Mouse (Mus musculus) cerebellum, adult (tissue): ENCODE measurements around the gene Rbm19.

Source experiments
- ATAC-seq: cut with Nextera tagmentation; 2 replicates; pipeline ENCODE4 v1.9.2; 2017; ENCODE audit warnings: mild to moderate bottlenecking, moderate library complexity, mixed read lengths; ENCODE audit not compliant: insufficient number of reproducible peaks, low FRiP score, low TSS enrichment

Gene Rbm19

DNA sequence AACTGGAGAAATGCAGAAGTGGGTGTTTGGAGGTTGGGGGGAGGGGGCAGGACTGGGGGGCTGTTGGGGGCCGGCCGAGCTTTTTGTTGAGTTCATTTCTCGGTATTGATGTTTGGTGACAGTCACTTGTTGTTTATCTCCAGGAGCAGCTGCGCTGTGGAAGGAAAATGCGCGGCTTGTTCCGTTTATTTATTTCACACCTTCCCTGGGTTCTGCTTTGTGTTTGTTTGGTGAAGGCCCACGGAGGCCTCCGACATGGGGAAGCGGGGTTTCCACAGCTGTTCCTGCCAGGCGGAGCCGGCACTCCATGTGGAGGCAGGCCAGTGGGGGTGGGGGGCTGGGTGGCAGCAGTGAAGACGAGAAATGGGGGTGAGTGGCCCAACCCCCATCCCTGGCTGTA is 78.7 kb downstream of the Rbm19 start:
- no peak for ATAC-seq

DNA sequence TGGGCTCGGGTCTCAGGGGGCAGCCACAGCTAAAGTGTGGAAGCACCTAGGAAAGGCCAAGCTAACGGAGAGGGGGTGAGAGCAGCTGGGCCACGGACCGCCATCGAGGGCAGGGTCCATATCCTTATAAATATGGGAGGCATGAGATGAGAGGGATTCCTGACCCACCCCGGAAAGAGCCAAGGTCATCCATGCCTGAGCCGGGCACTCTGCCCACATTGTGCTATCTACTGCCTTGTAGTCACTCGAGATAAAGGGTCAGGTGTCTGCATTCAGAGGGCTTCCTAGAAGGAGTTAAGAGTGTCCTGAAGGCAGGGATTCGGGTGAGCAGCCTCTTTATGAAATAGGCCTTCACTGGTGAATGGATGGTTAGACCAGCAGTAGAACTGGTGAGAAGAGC is 80.6 kb downstream of the Rbm19 start:
- no peak for ATAC-seq

DNA sequence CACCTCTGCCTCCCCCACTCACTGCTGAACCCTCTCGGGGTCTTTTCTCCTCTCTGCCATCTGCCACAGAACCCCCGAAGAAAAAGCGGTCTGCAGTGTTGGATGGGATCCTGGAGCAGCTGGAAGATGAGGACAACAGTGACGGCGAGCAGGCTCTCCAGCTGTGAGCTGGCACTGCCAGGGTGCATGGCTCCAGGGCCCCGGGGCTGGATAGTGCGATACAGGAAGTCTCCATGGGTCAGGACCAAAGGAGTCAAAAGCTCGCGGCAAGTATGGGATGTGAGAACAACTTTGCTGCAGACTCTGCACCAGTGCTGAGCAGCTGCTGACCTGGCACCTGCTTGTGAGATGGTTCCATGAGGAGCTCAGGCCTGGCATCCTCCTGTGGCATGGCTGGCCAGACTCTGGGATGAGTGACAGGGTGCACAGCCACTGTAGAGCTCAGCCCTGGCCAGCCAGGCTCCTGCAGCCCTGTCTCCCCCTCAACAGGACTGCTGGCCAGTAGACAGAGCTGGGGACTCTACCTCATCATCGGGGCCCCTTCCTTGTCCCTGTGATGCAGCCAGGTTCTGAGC is 81.6 kb downstream of the Rbm19 start:
- no peak for ATAC-seq

DNA sequence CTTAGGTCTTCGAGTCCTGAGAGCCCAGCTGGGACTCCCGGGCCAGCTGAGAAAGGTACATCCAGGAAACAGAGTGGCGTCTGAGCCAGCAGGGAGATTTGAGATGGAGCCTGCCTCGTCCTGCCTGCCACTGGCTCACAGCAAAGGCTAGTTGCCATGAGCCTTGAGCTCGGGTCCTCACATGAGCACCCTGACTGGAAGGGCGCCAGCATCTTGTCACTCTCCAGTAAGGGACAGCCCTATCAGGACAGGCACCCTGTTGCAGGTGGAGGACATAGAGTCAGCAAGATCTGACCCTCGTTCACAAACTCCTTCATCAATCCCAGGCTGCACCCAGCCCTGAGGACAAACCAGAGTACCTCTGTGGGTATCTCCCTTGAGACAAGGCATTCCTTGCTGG is 83.6 kb downstream of the Rbm19 start:
- ATAC-seq = no peak

DNA sequence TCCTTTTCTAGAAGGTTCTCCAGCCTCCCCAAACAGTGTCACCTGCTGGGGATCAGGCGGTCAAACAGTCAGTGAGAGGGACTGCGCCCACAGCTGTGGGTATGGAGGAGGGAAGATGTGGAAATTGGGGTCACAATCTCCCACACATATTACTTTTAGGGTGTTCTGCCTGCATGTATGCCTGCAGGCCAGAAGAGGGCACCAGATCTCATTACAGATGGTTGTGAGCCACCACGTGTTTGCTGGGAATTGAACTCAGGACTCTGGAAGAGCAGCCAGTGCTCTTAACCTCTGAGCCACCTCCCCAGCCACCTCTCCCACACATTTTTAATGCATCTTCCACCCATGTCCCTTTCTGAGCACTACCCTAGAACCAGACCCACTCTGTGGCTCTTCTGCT is 88.1 kb downstream of the Rbm19 start:
- ATAC-seq = no peak

DNA sequence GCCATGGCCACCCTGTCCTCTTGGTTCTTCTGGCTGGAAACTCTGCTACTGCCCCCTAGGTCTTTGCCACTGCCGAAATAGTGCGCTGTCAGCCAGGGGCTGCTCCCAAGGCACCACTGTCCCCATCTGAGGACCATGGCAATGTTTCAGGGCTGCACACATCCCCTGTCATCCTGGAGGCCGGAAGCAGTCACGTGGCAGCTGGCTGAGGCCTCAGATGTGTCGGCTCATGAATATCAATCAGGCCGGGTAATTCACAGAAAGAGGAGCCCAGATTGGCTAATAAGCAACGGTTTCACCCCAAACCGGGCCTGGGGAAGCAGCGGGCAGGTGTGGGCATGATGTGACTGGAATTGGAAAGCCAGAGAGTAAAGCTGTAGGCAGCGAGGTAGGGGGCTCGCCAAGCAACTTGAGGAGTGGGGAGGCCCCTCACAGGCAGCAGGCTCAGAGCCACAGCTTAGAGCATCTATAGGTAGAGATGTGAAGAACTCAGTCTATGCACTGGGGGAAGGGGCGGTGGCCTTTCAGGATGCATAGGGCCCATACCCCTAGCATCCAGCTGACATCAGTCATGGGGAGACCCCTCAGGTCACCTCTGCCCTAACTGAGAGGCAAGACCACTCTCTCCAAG is 90.2 kb downstream of the Rbm19 start:
- ATAC-seq = no peak

DNA sequence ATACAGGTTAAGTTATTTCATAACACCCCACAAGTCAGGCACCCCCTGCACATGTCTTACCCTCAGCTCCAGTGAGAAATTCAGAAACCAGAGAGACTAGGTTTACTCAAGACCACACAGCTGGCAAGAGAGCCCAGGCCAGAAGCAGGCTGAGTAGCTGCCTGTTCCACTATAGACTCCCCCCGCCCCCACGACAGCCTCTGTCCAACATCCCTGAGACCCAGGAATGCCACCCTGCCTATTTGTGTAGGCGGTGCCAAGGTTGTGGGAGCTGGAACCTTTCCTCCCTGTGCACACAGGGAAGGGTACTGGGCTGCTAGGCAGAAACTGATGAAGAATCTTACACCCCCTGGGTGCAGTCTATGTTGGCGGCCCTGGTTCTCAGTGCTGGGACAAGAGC is 91.2 kb downstream of the Rbm19 start:
- ATAC-seq = no peak

DNA sequence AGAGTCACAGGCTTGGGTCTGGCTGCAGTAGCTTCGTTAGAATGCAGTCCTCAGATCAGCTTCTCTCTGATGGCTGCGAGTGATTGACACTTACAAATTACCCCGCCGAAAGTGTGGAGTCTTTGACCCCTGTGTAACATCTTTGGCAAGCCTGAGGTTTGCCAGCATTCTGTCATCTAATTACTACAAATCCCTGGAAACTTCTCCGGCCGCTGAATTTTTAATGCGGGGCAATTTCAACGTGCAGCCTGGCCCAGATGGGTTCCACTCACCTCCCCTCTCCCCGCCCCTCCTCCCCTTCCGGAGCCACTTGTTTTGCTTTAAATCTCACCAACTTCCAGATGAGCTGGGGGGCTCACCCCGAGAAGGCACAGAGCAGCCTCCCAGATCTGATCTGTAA is 94.4 kb downstream of the Rbm19 start:
- no peak for ATAC-seq

DNA sequence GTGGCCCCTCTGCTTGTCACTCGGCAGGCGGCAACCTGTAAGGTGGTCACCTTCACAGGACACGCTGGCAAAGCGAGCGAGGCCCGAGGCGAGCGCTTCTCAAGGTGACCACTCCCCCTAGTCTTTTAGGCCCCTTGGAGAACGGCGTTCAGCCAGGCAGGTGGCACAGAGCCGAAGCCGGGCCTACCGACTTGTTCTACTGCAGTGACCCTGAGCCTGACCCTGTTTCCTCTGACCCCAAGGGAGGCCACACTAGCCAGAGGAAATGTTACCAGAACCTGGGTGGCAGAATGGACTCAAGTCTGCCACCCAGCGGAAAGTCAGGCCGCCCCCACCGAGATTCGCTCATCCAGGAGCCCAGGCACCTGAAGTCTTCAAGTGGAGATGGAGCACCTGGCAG is 94.9 kb downstream of the Rbm19 start:
- no peak for ATAC-seq

DNA sequence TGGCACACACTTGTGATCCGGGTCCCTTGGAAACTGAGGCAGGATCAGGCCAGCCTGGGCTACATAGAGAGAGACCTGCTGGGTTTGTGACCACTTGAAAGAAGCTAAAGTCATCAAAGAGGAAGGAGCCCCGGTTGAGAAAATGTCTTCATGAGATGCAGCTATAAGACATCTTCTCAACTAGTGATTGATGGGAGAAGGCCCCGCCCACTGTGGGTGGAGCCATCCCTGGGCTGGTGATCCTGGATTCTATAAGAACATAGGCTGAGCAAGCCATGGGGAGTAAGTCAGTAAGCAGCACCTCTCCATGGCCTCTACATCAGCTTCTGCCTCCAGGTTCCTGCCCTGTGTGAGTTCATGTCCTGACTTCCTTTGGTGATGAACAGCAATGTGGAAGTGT is 98.2 kb downstream of the Rbm19 start:
- no peak for ATAC-seq

DNA sequence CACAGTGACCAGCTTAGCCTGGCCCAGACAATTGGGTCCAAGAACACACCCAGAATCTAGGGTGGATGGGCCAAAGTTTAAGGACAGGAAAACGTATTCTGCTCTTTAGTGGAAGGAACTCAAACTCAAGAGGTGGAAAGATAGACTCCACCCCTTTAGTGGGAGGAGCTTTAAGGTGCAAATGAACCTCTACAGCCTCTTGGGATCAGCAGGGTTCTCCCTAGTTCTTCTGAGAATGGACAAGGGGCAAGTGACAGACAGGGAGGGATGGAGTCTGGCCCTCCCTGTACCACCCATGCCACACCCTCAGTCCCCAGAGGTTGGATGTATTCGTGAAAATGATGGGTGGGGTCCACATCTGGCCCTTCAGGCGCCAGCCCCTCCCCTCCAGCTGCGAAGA is 105.0 kb downstream of the Rbm19 start:
- no peak for ATAC-seq

DNA sequence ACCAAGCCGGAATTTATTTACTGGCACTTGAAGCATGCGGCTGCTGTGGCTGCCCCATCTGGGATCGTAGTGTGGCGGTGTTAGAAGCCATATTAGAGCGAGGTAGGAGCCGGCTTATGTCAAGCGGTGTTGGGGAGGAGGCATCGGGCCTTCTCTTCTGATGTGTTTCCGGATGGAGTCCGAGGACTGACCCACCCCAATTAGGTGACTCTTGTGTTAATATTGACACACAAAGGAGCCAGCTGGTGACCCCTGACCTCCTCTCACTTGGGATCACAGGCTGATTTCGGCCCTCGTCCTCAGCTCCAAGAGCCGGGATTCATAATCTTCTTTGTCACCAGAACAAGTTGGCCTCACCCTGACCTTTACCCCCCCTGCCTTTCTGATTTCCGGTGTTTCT is 109.1 kb downstream of the Rbm19 start:
- ATAC-seq = no peak

DNA sequence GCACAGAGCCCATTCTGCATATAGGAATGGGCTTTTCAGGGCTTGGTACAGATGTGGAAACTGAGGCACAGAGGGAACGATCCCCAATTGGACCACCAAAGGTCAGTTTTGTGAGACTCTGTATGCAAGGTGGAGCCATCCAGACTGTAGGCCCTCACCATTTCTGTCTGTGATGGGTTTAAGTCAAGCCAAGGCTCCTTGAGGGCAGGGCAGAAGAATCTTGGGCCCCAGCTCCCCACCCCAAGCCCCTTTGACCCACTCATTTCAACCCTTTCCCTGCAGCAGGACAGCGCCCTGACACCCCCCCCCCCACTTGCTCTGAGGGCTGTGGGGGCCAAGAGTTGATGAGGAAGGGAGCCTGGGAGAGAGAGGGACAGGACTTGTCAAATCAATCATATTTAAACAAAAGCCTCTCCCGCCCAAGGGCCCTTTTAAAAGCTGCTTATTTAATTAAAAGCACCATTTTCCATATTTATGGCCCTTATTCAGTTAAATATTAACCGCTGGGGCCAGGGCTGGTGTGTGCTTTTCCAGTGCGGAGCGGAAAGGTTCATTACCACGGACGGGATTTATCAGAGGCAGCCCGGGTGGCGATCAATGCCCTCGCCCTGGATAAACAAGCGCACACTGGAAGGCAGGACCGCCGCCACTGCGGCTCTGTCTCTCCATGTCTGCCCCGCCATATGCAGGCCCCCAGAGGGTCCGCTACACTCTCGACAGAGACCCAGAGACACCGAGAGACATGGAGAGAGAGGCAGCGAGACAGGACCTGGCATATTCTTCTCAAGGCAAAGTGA is 112.5 kb downstream of the Rbm19 start:
- no peak for ATAC-seq

DNA sequence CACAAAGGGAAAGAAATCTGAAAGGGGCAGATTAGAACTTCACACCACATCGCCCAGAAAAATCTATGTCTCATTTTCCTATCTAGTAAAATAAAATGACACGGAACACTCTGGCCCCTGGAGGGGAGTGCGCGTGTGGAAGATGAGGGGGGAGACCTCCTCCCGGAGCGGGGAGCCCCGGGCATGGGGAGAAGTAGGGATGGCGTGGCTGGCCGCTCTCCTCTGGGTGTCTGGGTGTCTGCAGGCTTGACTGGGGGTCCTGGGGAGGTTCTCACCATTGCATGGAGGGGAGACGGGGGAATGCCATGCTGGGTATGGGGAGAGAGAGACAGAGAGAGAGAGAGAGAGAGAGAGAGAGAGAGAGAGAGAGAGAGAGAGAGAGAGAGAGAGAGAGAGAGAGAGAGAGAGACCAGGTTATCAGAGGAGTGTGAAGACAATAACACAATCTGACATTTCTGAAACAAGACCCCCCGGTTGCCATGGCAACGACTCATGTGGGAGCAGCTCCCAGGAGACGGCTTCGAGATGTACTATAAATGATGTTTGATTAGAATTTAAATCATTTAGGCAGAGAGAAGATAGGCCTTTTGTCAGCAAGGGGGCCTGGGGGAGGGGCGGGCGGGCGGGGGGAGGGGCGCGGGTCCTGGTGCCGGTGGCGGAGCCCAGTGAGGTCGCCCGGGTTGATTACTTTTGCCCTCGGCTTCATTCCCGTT is 115.3 kb downstream of the Rbm19 start:
- no peak for ATAC-seq

DNA sequence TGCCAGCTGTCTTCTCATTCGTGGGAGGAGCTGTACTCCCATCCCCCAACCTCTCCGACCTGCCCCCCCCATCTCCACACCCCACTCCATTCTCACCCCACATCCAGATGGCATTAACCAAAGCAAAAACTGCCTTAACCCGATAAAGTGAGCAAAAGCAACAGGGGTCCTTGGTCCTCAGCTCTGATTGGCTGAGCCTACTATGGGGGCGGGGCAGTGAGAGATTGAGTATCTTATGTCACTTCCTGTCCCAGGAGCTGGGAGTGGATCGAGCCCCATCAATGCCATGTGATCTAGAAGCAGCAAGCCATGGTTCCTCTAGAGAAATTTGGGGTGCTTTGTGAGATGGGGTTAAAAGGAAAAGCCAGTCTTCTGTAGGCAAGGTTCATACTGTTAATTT is 118.9 kb downstream of the Rbm19 start:
- no peak for ATAC-seq

DNA sequence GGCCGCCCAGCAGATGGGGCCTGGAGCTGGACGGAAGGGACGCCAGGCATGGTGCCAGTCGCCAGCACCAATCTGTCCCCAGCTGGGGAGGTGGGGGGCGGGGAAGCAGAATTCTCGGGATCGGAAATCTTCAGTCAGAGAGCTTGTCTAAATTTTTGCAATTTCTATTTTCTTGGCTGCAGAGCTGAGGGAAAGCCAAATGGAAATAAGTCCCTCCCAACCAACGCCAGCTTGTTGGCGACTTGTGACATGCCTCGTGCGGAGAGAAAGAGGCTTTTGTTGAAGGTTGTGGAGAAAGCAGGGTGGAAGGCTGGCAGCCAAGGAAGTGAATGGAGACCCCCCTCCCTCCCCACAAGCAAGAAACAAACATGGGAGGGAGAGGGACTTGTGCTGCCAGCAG is 119.3 kb downstream of the Rbm19 start:
- ATAC-seq = no peak

DNA sequence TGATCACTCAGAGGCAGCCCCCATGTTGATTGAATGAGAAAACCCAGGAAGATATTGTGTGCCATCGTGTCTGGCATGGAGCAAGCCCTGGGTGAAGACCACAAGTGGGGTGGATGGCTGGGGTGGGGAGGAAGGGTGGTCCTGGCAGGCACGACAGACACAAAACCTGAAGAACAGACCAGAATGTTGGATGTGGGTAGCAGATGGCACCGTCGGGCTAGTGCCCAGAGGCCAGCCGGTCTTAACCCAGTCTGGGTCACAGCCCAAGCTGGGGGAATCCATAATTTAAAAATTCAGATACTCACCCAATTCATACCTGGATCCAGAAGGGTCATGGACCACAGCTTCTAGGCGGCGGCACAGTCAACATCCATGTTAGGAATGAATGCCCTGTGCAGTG is 123.8 kb downstream of the Rbm19 start:
- no peak for ATAC-seq

DNA sequence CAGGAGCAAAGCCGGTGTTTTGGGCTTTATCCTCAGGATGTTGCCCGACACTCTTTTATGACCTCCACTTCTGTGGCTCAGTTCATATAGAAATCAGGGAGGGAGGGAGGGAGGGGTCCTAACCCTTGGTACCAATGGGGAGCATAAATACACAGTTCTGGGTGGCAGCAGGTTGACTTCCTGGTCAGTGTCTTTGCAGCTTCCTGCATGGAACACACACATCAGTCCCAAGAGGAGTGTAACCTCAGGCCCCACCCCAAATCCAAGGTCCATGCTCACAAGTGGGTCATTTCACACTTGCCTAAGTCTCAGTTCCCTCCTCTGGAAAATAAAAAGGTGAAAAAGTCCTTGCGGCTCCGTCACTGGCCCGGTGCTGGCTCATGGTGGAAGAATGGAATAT is 129.1 kb downstream of the Rbm19 start:
- no peak for ATAC-seq
